Mouse (Mus musculus) ES-Bruce4 (cell line): ENCODE measurements around the gene Tmcc2.

Source experiments
- CTCF ChIP-seq: IDR thresholded peaks from one replicate; pipeline ENCODE4 v1.8.1; 2011; ENCODE audit warnings: low read depth, low read length
- EP300 ChIP-seq: IDR thresholded peaks from 2 replicates; pipeline ENCODE4 v1.6.1; 2011; ENCODE audit warnings: low read depth, low read length; ENCODE audit not compliant: insufficient read depth
- POLR2A ChIP-seq: IDR thresholded peaks from one replicate; pipeline ENCODE4 v1.8.1; 2011; ENCODE audit warnings: low read length; ENCODE audit not compliant: insufficient read depth

GRCm38 (mm10) chr1:132353389-132353788 is 37.7 kb downstream of the Tmcc2 start:
- no peak for TF ChIP-seq POLR2A
- TF ChIP-seq EP300 = no peak
- TF ChIP-seq CTCF = no peak
